In genomic region chr4:71291111-71291740, GRCm38 (mm10) we compare ENCODE assay signal across 8 mouse cellular contexts.
DNase-seq lines count a peak whose midpoint lies in the region; ATAC-seq lines count a peak whose summit lies in the region.
"Not testable (repeated sequence)": the region's sequence is repeated elsewhere in the genome, so short reads cannot be mapped to it uniquely, and the experiment has no call there.

No protein-coding gene starts in this region.

- not testable (repeated sequence) for H3K27me3 ChIP-seq in splenic B cell, adult 2 months (ENCODE audit: control insufficient read depth, insufficient read depth, low read length, poor library complexity, severe bottlenecking)

- intact Hi-C loops in heart, postnatal 25 days (cut with DNase I), result not testable (repeated sequence)

- peak; percentile 69; the same call in 1 of the 2 replicates for ATAC-seq in monocyte, adult 5-6 weeks (replicated peaks; ENCODE audit: insufficient number of reproducible peaks, low FRiP score, low TSS enrichment, poor library complexity, severe bottlenecking)

- H3K36me3 ChIP-seq in splenic B cell, adult 2 months (ENCODE audit: control insufficient read depth, insufficient read depth, low read length, poor library complexity, severe bottlenecking), result not testable (repeated sequence)

- DNase-seq in A20 (ENCODE audit: low read depth, low spot score), result peak; percentile 93
- DNase-seq in adrenal gland, adult 8-10 months, result peak; percentile 10
- DNase-seq in gastrocnemius, adult 18-20 months (ENCODE audit: low spot score), result peak; percentile 23
- peak; percentile 8 for DNase-seq in heart, postnatal 25 days (ENCODE audit: low spot score)
- DNase-seq in layer of hippocampus, adult 11-12 months (ENCODE audit: low spot score), result peak; percentile 34
- peak; percentile 55 to 63 for DNase-seq in lung, adult 18-20 months
- DNase-seq in splenic B cell, adult 2 months (ENCODE audit: low read depth, low spot score), result peak; percentile 71

Comparison
In these comparisons a context has a peak if more than half of its experiments do, and no peak if none do; other contexts are left out.
1. Peak in every context shown above with its lines: DNase-seq and ATAC-seq.
2. DNase-seq: peak in every context shown above with its lines; median percentile 93 in A20; 71 in splenic B cell, adult 2 months; 59 in lung, adult 18-20 months; 34 in layer of hippocampus, adult 11-12 months; 23 in gastrocnemius, adult 18-20 months; 10 in adrenal gland, adult 8-10 months; 8 in heart, postnatal 25 days.